Mouse (Mus musculus) layer of hippocampus, adult 2 months (tissue): ENCODE data around the gene Gmds. TPM values are rescaled to one million over a fixed set of nuclear protein-coding genes. Genes with fewer than 3 reads are reported as not detected.

Source experiments
- DNase-seq, 2 experiments: peaks; one replicate each; pipeline ENCODE4 v3.0.0; 2022; ENCODE audit warnings: low spot score in 2 of 2
- H3K27ac ChIP-seq: fragments of 200-600 bp; 2 replicates; pipeline ENCODE4 v1.8.1; 2022
- H3K4me3 ChIP-seq: fragments of 200-600 bp; 2 replicates; pipeline ENCODE4 v1.8.1; 2022; ENCODE audit warnings: mild to moderate bottlenecking
- CTCF ChIP-seq: fragments of 200-600 bp; conservative IDR thresholded peaks from 2 replicates; pipeline ENCODE4 v1.8.1; 2022; ENCODE audit warnings: antibody characterized with exemption, mild to moderate bottlenecking, moderate library complexity
- total RNA-seq, 2 experiments: library from RNA; stranded (reverse); gene quantifications; 2 replicates each; pipeline ENCODE4 v1.2.3; 2021

Gmds gene
- total RNA-seq, 2 experiments from 2014 or later: 13.2 to 13.9 TPM

DNA sequence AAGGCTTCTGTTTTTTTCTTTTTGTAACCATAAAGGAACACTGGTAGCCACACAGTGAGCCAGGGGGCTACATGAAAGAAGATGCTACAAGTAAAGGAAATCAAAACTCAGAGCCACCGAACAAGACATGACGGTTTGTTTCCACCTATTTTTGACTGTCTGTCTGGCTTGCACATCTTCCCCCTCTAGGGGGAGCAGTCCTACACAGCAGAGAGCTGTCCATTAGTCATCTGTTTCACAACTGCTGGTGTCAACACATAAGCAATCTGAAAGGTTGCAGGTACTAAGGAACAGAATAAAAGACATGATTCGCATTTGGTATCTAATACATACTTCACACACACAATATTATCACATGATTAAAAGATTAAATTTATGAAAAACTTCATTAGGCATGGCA is 25.9 kb downstream of the Gmds start:
- Histone ChIP-seq H3K4me3 (no peak overlapping the region), H3K27ac (no peak overlapping the region)
- TF ChIP-seq CTCF: peak; percentile 94
- DNase-seq: peak; percentile 41 to 57

DNA sequence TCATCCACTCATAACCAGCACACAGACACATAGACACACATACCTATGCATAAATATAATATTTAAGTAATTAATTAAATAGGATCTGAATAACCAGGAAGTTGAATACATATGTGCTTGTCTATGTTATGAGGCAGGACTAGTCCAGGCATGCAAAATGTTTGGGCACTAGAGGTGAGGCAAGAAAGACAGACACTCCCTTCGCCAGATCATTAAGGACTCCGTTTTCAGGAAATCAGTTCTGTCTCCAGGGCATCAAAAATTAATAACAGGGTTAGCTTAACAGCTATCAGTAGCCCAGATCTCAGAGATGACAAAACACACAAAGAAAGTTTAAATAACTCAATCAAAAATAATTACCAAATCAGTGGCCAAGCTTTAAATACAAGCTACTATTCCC is 27.1 kb downstream of the Gmds start:
- H3K27ac ChIP-seq: no peak overlapping the region
- H3K4me3 ChIP-seq: no peak overlapping the region
- DNase-seq: no peak
- no peak for TF ChIP-seq CTCF

DNA sequence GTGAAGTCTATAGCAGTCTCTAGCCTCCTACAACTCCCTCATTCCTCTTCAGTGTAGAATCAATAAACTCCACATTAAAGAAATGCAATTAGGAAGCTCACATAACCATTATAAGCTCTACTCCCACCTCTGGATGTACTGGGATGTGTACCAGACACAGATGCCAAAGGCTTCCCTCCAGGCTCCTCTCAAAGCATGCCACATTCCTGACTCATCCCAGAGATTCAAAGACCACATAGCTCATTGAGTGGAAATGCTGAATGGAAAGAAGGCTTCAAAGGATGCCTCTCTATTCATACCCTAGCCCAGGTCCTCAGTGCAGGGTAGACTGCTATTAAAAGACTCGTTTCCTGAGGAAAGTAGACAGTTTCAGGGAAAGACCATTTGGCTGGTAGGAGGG is 40.1 kb downstream of the Gmds start:
- Histone ChIP-seq H3K27ac (no peak overlapping the region), H3K4me3 (no peak overlapping the region)
- DNase-seq: no peak
- no peak for TF ChIP-seq CTCF

GRCm38 (mm10) chr13:32297398-32297797 is 41.1 kb downstream of the Gmds start:
- Histone ChIP-seq H3K4me3 (no peak overlapping the region), H3K27ac (no peak overlapping the region)
- peak; percentile 12 to 44 for DNase-seq
- TF ChIP-seq CTCF: peak; percentile 79

GRCm38 (mm10) chr13:32294416-32295195 is 43.9 kb downstream of the Gmds start:
- no peak for TF ChIP-seq CTCF
- DNase-seq: no peak
- Histone ChIP-seq H3K27ac (no peak overlapping the region), H3K4me3 (no peak overlapping the region)

- Histone ChIP-seq H3K4me3 (no peak overlapping the region), H3K27ac (no peak overlapping the region)
- peak; percentile 49 for TF ChIP-seq CTCF
- DNase-seq: no peak
Measured at GRCm38 (mm10) chr13:32272937-32273496, 65.5 kb downstream of the Gmds start.

DNA sequence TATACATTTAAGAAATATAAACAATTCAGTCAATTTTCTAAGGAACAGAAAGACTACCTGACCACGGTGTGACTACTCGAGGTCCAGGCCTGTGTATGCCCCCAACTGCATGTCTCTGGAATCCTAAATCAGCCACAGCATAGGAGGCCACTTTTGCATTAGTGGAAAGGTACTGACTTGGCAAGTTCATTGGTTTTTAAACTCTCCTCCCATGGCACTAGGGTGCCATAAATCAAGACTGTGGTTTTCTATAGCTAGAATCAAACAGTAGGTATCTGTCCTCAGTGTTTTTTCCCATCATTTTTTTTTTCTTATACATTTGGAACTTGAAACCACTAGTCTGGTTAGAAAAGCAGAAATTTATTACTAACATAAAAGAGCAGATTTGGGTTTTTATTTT is 68.8 kb downstream of the Gmds start:
- H3K27ac ChIP-seq: no peak overlapping the region
- no peak for DNase-seq
- no peak overlapping the region for H3K4me3 ChIP-seq
- no peak for TF ChIP-seq CTCF

- no peak overlapping the region for H3K27ac ChIP-seq
- no peak for TF ChIP-seq CTCF
- no peak overlapping the region for H3K4me3 ChIP-seq
- no peak for DNase-seq
Measured at GRCm38 (mm10) chr13:32269261-32269660, 69.3 kb downstream of the Gmds start.

GRCm38 (mm10) chr13:32268284-32268683 is 70.3 kb downstream of the Gmds start:
- no peak for DNase-seq
- no peak for TF ChIP-seq CTCF
- no peak overlapping the region for H3K27ac ChIP-seq

GRCm38 (mm10) chr13:32267184-32267775 is 71.3 kb downstream of the Gmds start:
- Histone ChIP-seq H3K27ac (no peak overlapping the region), H3K4me3 (no peak overlapping the region)
- no peak for TF ChIP-seq CTCF
- DNase-seq: no peak

More at GRCm38 (mm10) chr13:32268284-32268683, 70.3 kb downstream of the Gmds start:
- H3K4me3 ChIP-seq: no peak overlapping the region

DNA sequence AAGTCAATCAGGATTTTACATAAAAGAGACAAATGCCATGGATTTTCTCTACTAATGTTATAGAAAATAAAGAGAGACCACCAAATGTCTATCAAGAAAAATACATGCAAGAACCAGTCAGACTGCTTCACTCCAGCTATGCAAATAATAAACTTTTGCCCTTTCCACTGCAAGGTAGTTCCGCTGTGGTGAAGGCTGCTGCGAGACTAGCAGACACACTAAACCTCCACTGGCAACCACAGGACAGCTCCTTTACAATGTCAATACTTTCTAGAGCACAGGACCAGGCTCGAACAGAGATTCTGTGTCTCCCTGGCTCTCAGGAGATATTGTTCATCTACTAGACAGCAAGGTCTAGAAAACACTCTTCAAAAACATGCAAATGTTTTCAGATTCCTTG is 71.8 kb downstream of the Gmds start:
- TF ChIP-seq CTCF: no peak
- H3K4me3 ChIP-seq: no peak overlapping the region
- H3K27ac ChIP-seq: no peak overlapping the region
- no peak for DNase-seq

DNA sequence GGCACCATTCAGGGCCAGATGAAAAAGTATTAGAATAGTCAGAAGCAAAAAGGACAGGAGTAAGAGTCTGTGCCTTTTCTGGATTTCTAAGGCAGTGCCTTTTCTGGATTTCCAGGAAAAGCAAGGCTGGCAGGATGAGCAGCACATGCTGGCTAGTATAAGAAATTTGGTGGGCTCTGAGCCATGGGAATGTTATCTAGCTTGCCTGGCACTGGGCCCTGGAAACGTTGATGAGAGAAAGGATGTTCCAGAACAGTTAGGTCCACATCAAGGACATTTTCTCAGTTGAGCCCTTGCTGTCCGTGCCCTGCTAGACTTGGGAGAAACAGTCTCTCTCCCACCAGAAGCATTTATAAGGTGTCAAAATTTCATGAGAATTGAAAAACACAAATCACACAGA is 82.4 kb downstream of the Gmds start:
- TF ChIP-seq CTCF: no peak
- DNase-seq: no peak
- Histone ChIP-seq H3K4me3 (no peak overlapping the region), H3K27ac (no peak overlapping the region)

DNA sequence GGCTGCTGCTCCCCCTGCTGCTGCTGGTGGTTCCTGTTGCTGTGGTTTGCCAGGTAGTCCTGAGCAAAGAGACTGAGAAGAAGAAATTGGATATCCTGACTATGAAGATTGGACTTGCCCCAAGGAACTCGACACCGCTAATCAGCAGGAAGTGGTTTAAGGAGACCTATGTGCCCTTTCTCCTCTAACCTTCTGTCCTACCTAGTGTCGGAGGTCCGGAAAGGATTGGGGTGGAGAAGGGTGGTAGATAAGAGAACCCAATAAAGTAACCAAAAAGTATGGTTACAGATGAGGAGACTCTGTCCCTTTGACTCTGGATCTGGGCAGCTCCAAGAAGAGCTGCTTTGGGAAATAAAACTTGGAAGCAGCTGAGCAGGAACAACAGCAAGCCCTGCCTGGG is 86.3 kb downstream of the Gmds start:
- DNase-seq: no peak
- TF ChIP-seq CTCF: no peak

GRCm38 (mm10) chr13:32242200-32242599 is 96.3 kb downstream of the Gmds start:
- H3K27ac ChIP-seq: no peak overlapping the region
- no peak overlapping the region for H3K4me3 ChIP-seq
- no peak for TF ChIP-seq CTCF
- DNase-seq: no peak

More for the DNA sequence above, 86.3 kb downstream of the Gmds start:
- Histone ChIP-seq H3K4me3 (no peak overlapping the region), H3K27ac (no peak overlapping the region)
